Mouse (Mus musculus) kidney, embryonic 16.5 days (tissue): ENCODE results near the gene Pom121. TPM values are rescaled to one million over a fixed set of nuclear protein-coding genes. Genes with fewer than 3 reads are reported as not detected.

Source experiments
- ATAC-seq: fragments of 200-750 bp; cut with Nextera tagmentation; 2 replicates; pipeline ENCODE4 v1.8.0; 2017; ENCODE audit warnings: moderate TSS enrichment; ENCODE audit not compliant: low FRiP score, low TSS enrichment
- H3K27ac ChIP-seq: fragments of 300-500 bp; sonication (generic); 2 replicates; pipeline ENCODE4 v1.5.1; 2014; ENCODE audit warnings: low read length
- H3K27me3 ChIP-seq: fragments of 300-500 bp; sonication (generic); 2 replicates; pipeline ENCODE4 v1.6.1; 2014; ENCODE audit warnings: low read length, control low read depth, mixed read lengths; ENCODE audit not compliant: insufficient read depth
- H3K36me3 ChIP-seq: fragments of 300-500 bp; sonication (generic); 2 replicates; pipeline ENCODE4 v1.6.1; 2014; ENCODE audit warnings: low read length, control low read depth, mixed read lengths; ENCODE audit not compliant: insufficient read depth
- H3K4me1 ChIP-seq: fragments of 300-500 bp; sonication (generic); 2 replicates; pipeline ENCODE4 v1.6.1; 2014; ENCODE audit warnings: low read length, control low read depth, mixed read lengths; ENCODE audit not compliant: insufficient read depth
- H3K4me2 ChIP-seq: fragments of 300-500 bp; sonication (generic); replicated peaks from 2 replicates; pipeline ENCODE4 v1.6.1; 2014; ENCODE audit warnings: low read depth, low read length
- H3K4me3 ChIP-seq: fragments of 300-500 bp; sonication (generic); 2 replicates; pipeline ENCODE4 v1.5.1; 2014; ENCODE audit warnings: mild to moderate bottlenecking, low read length
- H3K9ac ChIP-seq: fragments of 300-500 bp; sonication (generic); replicated peaks from 2 replicates; pipeline ENCODE4 v1.6.1; 2014; ENCODE audit warnings: low read length
- H3K9me3 ChIP-seq: fragments of 300-500 bp; sonication (generic); 2 replicates; pipeline ENCODE4 v1.6.1; 2016; ENCODE audit warnings: low read length, control low read depth
- WGBS: fragments of 180-500 bp; shearing (Covaris S2); extraction: QIAGEN DNeasy Blood & Tissue Kit; methylation state at CpG from one replicate; pipeline ENCODE4 v1.1.7; 2014; 5-methylcytosine and 5-hydroxymethylcytosine counted together
- polyA plus RNA-seq: library from polyadenylated mRNA; unstranded; fragments of >200 nt; fragmentation: Nextera tagmentation; extraction: Ambion mirVana; gene quantifications from 2 replicates; pipeline ENCODE4 v1.2.1, GENCODE M21; 2015

Pom121 gene
- polyA plus RNA-seq, 1 experiment from 2014 or later = 11.4 TPM

GRCm38 (mm10) chr5:135353564-135353963 is 40.8 kb downstream of the Pom121 start:
- Histone ChIP-seq H3K36me3 (no peaks in the 10 kb centered on the region), H3K4me2 (peak overlapping the region; percentile 22; the same call in 1 of the 2 replicates)

GRCm38 (mm10) chr5:135352995-135353394 is 41.4 kb downstream of the Pom121 start, which contains the start of gene Trim50:
Gene Trim50 (plus strand): TSS chr5:135353295.
- H3K4me2 ChIP-seq = peak within 1 kb of the TSS; percentile 22; the same call in 1 of the 2 replicates
- H3K27me3 ChIP-seq = peaks cover 9% of the 10 kb centered on the region
- H3K36me3 ChIP-seq = no peaks in the 10 kb centered on the region
- no peak within 1 kb of the TSS for H3K27ac ChIP-seq
- no peak within 1 kb of the TSS for H3K9ac ChIP-seq
- 58% methylated on average over 9 of the region's 9 CpGs for WGBS
- no peaks in the 10 kb centered on the region for H3K4me1 ChIP-seq
- H3K4me3 ChIP-seq = no peak within 1 kb of the TSS
- 0 out of 2 replicates have a peak, but pooled peaks cover 10% of the 10 kb centered on the region for H3K9me3 ChIP-seq
- no peak for ATAC-seq

More at GRCm38 (mm10) chr5:135353564-135353963, 40.8 kb downstream of the Pom121 start:
- Histone ChIP-seq H3K4me3 (no peak overlapping the region), H3K4me1 (no peaks in the 10 kb centered on the region), H3K27me3 (peaks cover 9% of the 10 kb centered on the region), H3K9ac (no peak overlapping the region), H3K9me3 (0 out of 2 replicates have a peak, but pooled peaks cover 10% of the 10 kb centered on the region), H3K27ac (no peak overlapping the region)
- no peak for ATAC-seq
- WGBS = 20% methylated on average over 20 of the region's 20 CpGs

GRCm38 (mm10) chr5:135351606-135352005 is 42.7 kb downstream of the Pom121 start:
- ATAC-seq = no peak
- Histone ChIP-seq H3K4me1 (no peaks in the 10 kb centered on the region), H3K27ac (no peak overlapping the region), H3K9me3 (0 out of 2 replicates have a peak, but pooled peaks cover 7% of the 10 kb centered on the region), H3K4me2 (no peak overlapping the region), H3K36me3 (no peaks in the 10 kb centered on the region), H3K27me3 (peaks cover 9% of the 10 kb centered on the region), H3K4me3 (no peak overlapping the region), H3K9ac (no peak overlapping the region)
- 84% methylated on average over 13 of the region's 13 CpGs for WGBS

GRCm38 (mm10) chr5:135349862-135350261 is 44.5 kb downstream of the Pom121 start, which contains the start of gene Fkbp6:
Gene Fkbp6 (minus strand): TSS chr5:135350044.
- peaks cover 9% of the 10 kb centered on the region for H3K27me3 ChIP-seq
- H3K27ac ChIP-seq = no peak within 1 kb of the TSS
- 0 out of 2 replicates have a peak, but pooled peaks cover 7% of the 10 kb centered on the region for H3K9me3 ChIP-seq
- no peak within 1 kb of the TSS for H3K4me2 ChIP-seq
- H3K4me3 ChIP-seq = no peak within 1 kb of the TSS
- H3K9ac ChIP-seq = no peak within 1 kb of the TSS
- H3K4me1 ChIP-seq = no peaks in the 10 kb centered on the region
- H3K36me3 ChIP-seq = no peaks in the 10 kb centered on the region
- WGBS = 91% methylated on average over 35 of the region's 35 CpGs
- ATAC-seq = no peak

GRCm38 (mm10) chr5:135347511-135348011 is 46.8 kb downstream of the Pom121 start:
- no peak for ATAC-seq
- H3K27ac ChIP-seq = no peak overlapping the region
- no peak overlapping the region for H3K4me2 ChIP-seq
- no peaks in the 10 kb centered on the region for H3K36me3 ChIP-seq
- no peak overlapping the region for H3K4me3 ChIP-seq
- H3K4me1 ChIP-seq = no peaks in the 10 kb centered on the region
- H3K9ac ChIP-seq = no peak overlapping the region
- H3K27me3 ChIP-seq = no peaks in the 10 kb centered on the region
- H3K9me3 ChIP-seq = 0 out of 2 replicates have a peak, but pooled peaks cover 7% of the 10 kb centered on the region
- WGBS = 68% methylated on average over 4 of the region's 4 CpGs

- H3K36me3 ChIP-seq = no peaks in the 10 kb centered on the region
- no peak overlapping the region for H3K4me2 ChIP-seq
- H3K4me1 ChIP-seq = no peaks in the 10 kb centered on the region
- H3K4me3 ChIP-seq = no peak overlapping the region
- H3K9ac ChIP-seq = no peak overlapping the region
- WGBS = 17% methylated on average over 1 of the region's 1 CpGs
- no peak overlapping the region for H3K27ac ChIP-seq
- H3K27me3 ChIP-seq = no peaks in the 10 kb centered on the region
- ATAC-seq = no peak
- H3K9me3 ChIP-seq = 0 out of 2 replicates have a peak, but pooled peaks cover 7% of the 10 kb centered on the region
Observed at GRCm38 (mm10) chr5:135346430-135346829, 47.9 kb downstream of the Pom121 start.

- Histone ChIP-seq H3K36me3 (no peaks in the 10 kb centered on the region), H3K9me3 (0 out of 2 replicates have a peak, but pooled peaks cover 7% of the 10 kb centered on the region), H3K4me1 (no peaks in the 10 kb centered on the region), H3K27me3 (no peaks in the 10 kb centered on the region), H3K9ac (no peak overlapping the region), H3K4me3 (no peak overlapping the region), H3K27ac (no peak overlapping the region), H3K4me2 (no peak overlapping the region)
- ATAC-seq = no peak
- WGBS = 77% methylated on average over 7 of the region's 7 CpGs
Observed at GRCm38 (mm10) chr5:135345989-135346388, 48.4 kb downstream of the Pom121 start.

GRCm38 (mm10) chr5:135337575-135337974 is 56.8 kb downstream of the Pom121 start:
- ATAC-seq = no peak
- 41% methylated on average over 3 of the region's 3 CpGs for WGBS

GRCm38 (mm10) chr5:135331161-135331560 is 63.2 kb downstream of the Pom121 start:
- no peak overlapping the region for H3K4me3 ChIP-seq
- no peaks in the 10 kb centered on the region for H3K4me1 ChIP-seq
- no peaks in the 10 kb centered on the region for H3K36me3 ChIP-seq
- no peak overlapping the region for H3K9ac ChIP-seq
- no peak for ATAC-seq
- no peak overlapping the region for H3K27ac ChIP-seq
- H3K4me2 ChIP-seq = no peak overlapping the region
- 83% methylated on average over 6 of the region's 6 CpGs for WGBS
- H3K27me3 ChIP-seq = no peaks in the 10 kb centered on the region
- no peaks in the 10 kb centered on the region for H3K9me3 ChIP-seq

More at GRCm38 (mm10) chr5:135337575-135337974, 56.8 kb downstream of the Pom121 start:
- Histone ChIP-seq H3K36me3 (no peaks in the 10 kb centered on the region), H3K27ac (no peak overlapping the region), H3K27me3 (no peaks in the 10 kb centered on the region), H3K9me3 (no peaks in the 10 kb centered on the region), H3K9ac (no peak overlapping the region), H3K4me3 (no peak overlapping the region), H3K4me1 (no peaks in the 10 kb centered on the region), H3K4me2 (no peak overlapping the region)

GRCm38 (mm10) chr5:135330201-135330600 is 64.1 kb downstream of the Pom121 start:
- H3K27ac ChIP-seq = no peak overlapping the region
- ATAC-seq = no peak
- 83% methylated on average over 5 of the region's 5 CpGs for WGBS
- H3K27me3 ChIP-seq = no peaks in the 10 kb centered on the region
- no peaks in the 10 kb centered on the region for H3K36me3 ChIP-seq
- H3K4me1 ChIP-seq = no peaks in the 10 kb centered on the region
- H3K4me2 ChIP-seq = no peak overlapping the region
- no peaks in the 10 kb centered on the region for H3K9me3 ChIP-seq
- no peak overlapping the region for H3K4me3 ChIP-seq
- no peak overlapping the region for H3K9ac ChIP-seq
